ENCODE assay signal across 13 mouse cellular contexts in genomic region chr7:110281435-110282256, GRCm38 (mm10).
"Had no signal": no experiment of that assay in that cellular context is flagged by ENCODE, and none has a peak within 500 bp of the region (broad histone marks: within the 10 kb centered on the region; RNA-seq: fewer than 3 reads in every experiment).

No protein-coding gene starts in this region.

- H3K9me3 ChIP-seq: limb, embryonic 15.5 days; liver, embryonic 12.5 days; midbrain, embryonic 12.5 days; neural tube, embryonic 12.5 days; stomach, embryonic 15.5 days had no signal

- H3K27ac ChIP-seq: left cerebral cortex, adult 2 months; limb, embryonic 15.5 days; liver, embryonic 12.5 days; macrophage; midbrain, embryonic 12.5 days; neural tube, embryonic 12.5 days; stomach, embryonic 15.5 days had no signal

- H3K27me3 ChIP-seq: limb, embryonic 15.5 days; liver, embryonic 12.5 days; midbrain, embryonic 12.5 days; neural tube, embryonic 12.5 days; stomach, embryonic 15.5 days had no signal

- H3K4me1 ChIP-seq: liver, embryonic 12.5 days; midbrain, embryonic 12.5 days; neural tube, embryonic 12.5 days; stomach, embryonic 15.5 days had no signal

- ATAC-seq: liver, embryonic 12.5 days had no signal

- DNase-seq: lung, embryonic 14.5 days; lung, postnatal 10 days; spleen, adult 18-20 months; thymus, adult 2 months; thymus, postnatal 25 days had no signal

- H3K9ac ChIP-seq: limb, embryonic 15.5 days; liver, embryonic 12.5 days; lung, embryonic 14.5 days; midbrain, embryonic 12.5 days; neural tube, embryonic 12.5 days; stomach, embryonic 15.5 days had no signal

- H3K4me2 ChIP-seq: limb, embryonic 15.5 days; liver, embryonic 12.5 days; lung, embryonic 14.5 days; midbrain, embryonic 12.5 days; neural tube, embryonic 12.5 days; stomach, embryonic 15.5 days had no signal

- H3K4me3 ChIP-seq: left cerebral cortex, adult 2 months; limb, embryonic 15.5 days; liver, embryonic 12.5 days; megakaryocyte, embryonic 14.5 days; midbrain, embryonic 12.5 days; neural tube, embryonic 12.5 days; stomach, embryonic 15.5 days had no signal
